Mouse (Mus musculus) hindbrain, embryonic 14.5 days (tissue): Measurements from ENCODE around the gene Srebf1. TPM values are rescaled to one million over a fixed set of nuclear protein-coding genes. Genes with fewer than 3 reads are reported as not detected.

Source experiments
- ATAC-seq: fragments of 200-750 bp; cut with Nextera tagmentation; 2 replicates; pipeline ENCODE4 v1.8.0; 2017; ENCODE audit warnings: moderate number of reproducible peaks, mild to moderate bottlenecking, moderate TSS enrichment, moderate library complexity; ENCODE audit not compliant: low FRiP score
- DNase-seq: peaks from one replicate; pipeline ENCODE4 v3.0.0-alpha.2; 2015; ENCODE audit warnings: low spot score
- H3K27ac ChIP-seq: fragments of 300-500 bp; sonication (generic); 2 replicates; pipeline ENCODE4 v1.5.1; 2014; ENCODE audit warnings: mild to moderate bottlenecking, moderate library complexity
- H3K27me3 ChIP-seq: fragments of 300-500 bp; sonication (generic); 2 replicates; pipeline ENCODE4 v1.6.1; 2014; ENCODE audit warnings: mild to moderate bottlenecking, low read length, mixed read lengths; ENCODE audit not compliant: control insufficient read depth, insufficient read depth
- H3K36me3 ChIP-seq: fragments of 300-500 bp; sonication (generic); replicated peaks from 2 replicates; pipeline ENCODE4 v1.6.1; 2014; ENCODE audit not compliant: control insufficient read depth, insufficient read depth
- H3K4me1 ChIP-seq: fragments of 300-500 bp; sonication (generic); replicated peaks from 2 replicates; pipeline ENCODE4 v1.6.1; 2014; ENCODE audit warnings: antibody characterized with exemption, low read length, mixed read lengths; ENCODE audit not compliant: control insufficient read depth, insufficient read depth
- H3K4me2 ChIP-seq: fragments of 300-500 bp; sonication (generic); replicated peaks from 2 replicates; pipeline ENCODE4 v1.6.1; 2014; ENCODE audit warnings: mild to moderate bottlenecking, moderate library complexity
- H3K4me3 ChIP-seq: fragments of 300-500 bp; sonication (generic); replicated peaks from 2 replicates; pipeline ENCODE4 v1.5.1; 2014; ENCODE audit warnings: mild to moderate bottlenecking, low read length
- H3K9ac ChIP-seq: fragments of 300-500 bp; sonication (generic); 2 replicates; pipeline ENCODE4 v1.6.1; 2014
- H3K9me3 ChIP-seq: fragments of 300-500 bp; sonication (generic); 2 replicates; pipeline ENCODE4 v1.6.1; 2016; ENCODE audit warnings: low read length; ENCODE audit not compliant: control insufficient read depth
- WGBS: fragments of 180-500 bp; shearing (Covaris S2); extraction: QIAGEN DNeasy Blood & Tissue Kit; methylation state at CpG from one replicate; pipeline ENCODE4 v1.1.7; 2014; 5-methylcytosine and 5-hydroxymethylcytosine counted together
- polyA plus RNA-seq: library from polyadenylated mRNA; unstranded; fragments of >200 nt; fragmentation: Nextera tagmentation; extraction: Ambion mirVana; gene quantifications from 2 replicates; pipeline ENCODE4 v1.2.1, GENCODE M21; 2014

The Srebf1 gene
- polyA plus RNA-seq, 1 experiment from 2014 or later: 37.3 TPM

DNA sequence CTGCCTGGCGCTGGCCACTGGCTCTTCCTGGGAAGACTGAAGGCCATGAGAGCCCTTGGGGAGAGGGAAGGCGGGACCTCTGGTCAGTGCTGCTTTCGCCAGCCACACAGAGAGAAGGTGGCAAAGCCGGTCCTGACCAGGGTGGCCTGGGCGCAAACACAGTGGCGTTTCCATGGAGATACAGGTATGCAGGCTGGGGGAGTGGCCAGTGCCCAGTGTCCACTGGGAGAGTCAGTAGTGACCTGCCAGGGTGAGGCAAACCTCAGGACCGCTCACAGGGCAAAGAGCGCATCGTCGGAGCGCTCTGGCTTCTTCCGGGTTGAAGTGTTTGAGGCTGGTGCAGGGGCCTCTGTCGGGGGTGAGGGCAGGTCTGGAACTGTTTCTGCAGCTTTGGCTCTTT is 7.4 kb upstream of the Srebf1 start:
- H3K36me3 ChIP-seq: peaks cover 6% of the 10 kb centered on the region; the same call in 1 of the 2 replicates
- H3K9ac ChIP-seq: no peak overlapping the region
- WGBS: 82% methylated on average over 13 of the region's 13 CpGs
- H3K9me3 ChIP-seq: no peaks in the 10 kb centered on the region
- H3K4me3 ChIP-seq: no peak overlapping the region
- H3K4me1 ChIP-seq: no peaks in the 10 kb centered on the region; the same call in 1 of the 2 replicates
- ATAC-seq (no peak), DNase-seq (no peak)
- H3K27me3 ChIP-seq: no peaks in the 10 kb centered on the region
- no peak overlapping the region for H3K27ac ChIP-seq
- no peak overlapping the region for H3K4me2 ChIP-seq

DNA sequence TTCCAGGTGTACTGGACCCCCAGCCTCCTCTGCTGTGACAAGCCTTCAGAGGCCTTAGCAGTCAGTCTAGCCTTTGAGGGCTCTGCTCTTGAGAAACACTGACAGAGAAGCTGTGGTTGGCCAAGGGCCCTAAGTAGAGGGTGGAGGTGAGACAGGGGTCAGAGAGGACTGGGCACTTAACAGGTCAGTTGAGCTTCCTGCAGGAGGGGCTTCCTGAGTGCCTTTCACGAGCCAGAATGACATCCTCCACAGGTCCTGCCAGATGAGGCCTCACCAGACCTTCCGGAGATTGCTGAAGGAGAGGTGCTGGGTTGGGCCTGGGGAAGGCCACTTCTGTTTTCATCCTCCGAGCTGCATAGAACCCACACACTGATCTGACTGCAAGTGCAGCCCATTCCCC is 6.1 kb upstream of the Srebf1 start:
- Histone ChIP-seq H3K27me3 (no peaks in the 10 kb centered on the region), H3K36me3 (peaks cover 6% of the 10 kb centered on the region; the same call in 1 of the 2 replicates), H3K9ac (no peak overlapping the region), H3K4me3 (no peak overlapping the region), H3K4me2 (no peak overlapping the region), H3K27ac (no peak overlapping the region), H3K9me3 (no peaks in the 10 kb centered on the region), H3K4me1 (no peaks in the 10 kb centered on the region; the same call in 1 of the 2 replicates)
- no peak for ATAC-seq
- no peak for DNase-seq
- 81% methylated on average over 3 of the region's 3 CpGs for WGBS

DNA sequence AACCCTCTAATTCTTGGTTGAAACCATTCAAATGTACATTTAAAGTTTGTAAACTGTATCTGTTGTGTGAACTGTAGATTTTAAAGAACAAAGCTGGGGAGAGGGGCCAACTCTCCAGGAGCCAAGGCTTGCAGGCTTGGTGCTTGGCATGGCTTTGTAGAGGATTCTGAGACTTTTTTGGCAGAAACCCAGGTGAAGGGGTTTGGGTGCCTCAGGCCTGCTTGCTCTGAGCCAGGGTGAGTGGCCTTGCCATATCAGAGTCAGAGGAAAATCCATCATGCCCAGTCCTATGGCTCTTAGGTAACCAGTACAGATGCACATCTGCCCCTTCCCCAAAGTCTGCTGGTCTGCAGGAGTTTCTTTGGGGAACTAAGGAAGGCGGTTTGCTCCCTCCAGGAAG is 3.5 kb upstream of the Srebf1 start:
- ATAC-seq (no peak), DNase-seq (no peak)
- Histone ChIP-seq H3K4me3 (no peak overlapping the region), H3K27me3 (no peaks in the 10 kb centered on the region), H3K4me2 (no peak overlapping the region), H3K9me3 (no peaks in the 10 kb centered on the region), H3K36me3 (peaks cover 6% of the 10 kb centered on the region; the same call in 1 of the 2 replicates), H3K9ac (no peak overlapping the region), H3K27ac (no peak overlapping the region), H3K4me1 (peaks cover 9% of the 10 kb centered on the region; the same call in 1 of the 2 replicates)
- 73% methylated on average over 1 of the region's 1 CpGs for WGBS

DNA sequence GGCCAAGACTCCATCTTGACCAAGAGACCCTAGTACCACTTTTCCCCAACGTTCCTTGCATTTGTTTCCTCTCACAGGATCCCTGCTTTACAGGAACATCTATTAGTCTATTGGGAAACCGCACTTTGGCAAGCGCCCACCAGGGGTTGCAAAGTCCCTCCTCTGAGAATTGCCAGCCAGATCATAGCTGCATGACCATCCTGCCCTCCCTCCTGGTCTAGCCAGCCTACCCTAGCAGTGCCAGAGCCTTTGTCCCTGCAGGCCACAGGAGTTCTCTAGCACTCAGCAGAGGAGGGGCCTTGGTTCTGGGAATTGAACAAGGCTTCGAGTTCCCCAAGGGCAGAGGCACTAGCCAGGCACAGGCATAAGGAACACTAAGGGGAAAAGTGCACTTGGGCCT is 2.3 kb upstream of the Srebf1 start:
- no peak for ATAC-seq
- no peak overlapping the region for H3K4me2 ChIP-seq
- WGBS: 53% methylated on average over 4 of the region's 4 CpGs
- peaks cover 12% of the 10 kb centered on the region; the same call in 1 of the 2 replicates for H3K4me1 ChIP-seq
- H3K27ac ChIP-seq: no peak overlapping the region
- H3K4me3 ChIP-seq: no peak overlapping the region
- no peaks in the 10 kb centered on the region for H3K27me3 ChIP-seq
- no peak overlapping the region for H3K9ac ChIP-seq
- no peak for DNase-seq
- no peaks in the 10 kb centered on the region for H3K9me3 ChIP-seq
- peaks cover 1% of the 10 kb centered on the region; the same call in 1 of the 2 replicates for H3K36me3 ChIP-seq

DNA sequence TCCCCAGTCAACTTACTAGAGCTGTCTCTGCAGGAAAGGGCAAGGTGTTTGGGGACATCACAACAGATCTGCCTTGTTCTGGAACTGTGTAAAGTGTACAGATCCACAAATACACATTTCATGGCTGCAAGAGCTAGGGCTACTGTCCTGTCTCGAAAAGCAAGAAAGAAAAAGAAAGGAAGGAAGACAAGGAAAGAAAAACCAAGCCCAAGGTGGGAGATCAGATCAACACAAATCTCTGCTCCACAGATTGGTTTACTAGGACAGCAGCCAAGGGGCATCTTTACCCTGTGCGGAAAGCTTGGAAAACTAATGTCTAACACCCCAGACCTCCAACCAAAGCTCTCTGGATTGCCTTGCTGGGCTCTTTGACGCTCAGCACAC is 304 bp downstream of the Srebf1 start:
- no peaks in the 10 kb centered on the region for H3K27me3 ChIP-seq
- H3K9ac ChIP-seq: no peak overlapping the region
- ATAC-seq (no peak), DNase-seq (no peak)
- H3K4me1 ChIP-seq: peaks cover 18% of the 10 kb centered on the region; the same call in 1 of the 2 replicates
- 62% methylated on average over 3 of the region's 3 CpGs for WGBS
- no peak overlapping the region for H3K27ac ChIP-seq
- peak overlapping the region; percentile 23 for H3K4me3 ChIP-seq
- H3K36me3 ChIP-seq: no peaks in the 10 kb centered on the region
- no peaks in the 10 kb centered on the region for H3K9me3 ChIP-seq
- H3K4me2 ChIP-seq: peak overlapping the region; percentile 60

DNA sequence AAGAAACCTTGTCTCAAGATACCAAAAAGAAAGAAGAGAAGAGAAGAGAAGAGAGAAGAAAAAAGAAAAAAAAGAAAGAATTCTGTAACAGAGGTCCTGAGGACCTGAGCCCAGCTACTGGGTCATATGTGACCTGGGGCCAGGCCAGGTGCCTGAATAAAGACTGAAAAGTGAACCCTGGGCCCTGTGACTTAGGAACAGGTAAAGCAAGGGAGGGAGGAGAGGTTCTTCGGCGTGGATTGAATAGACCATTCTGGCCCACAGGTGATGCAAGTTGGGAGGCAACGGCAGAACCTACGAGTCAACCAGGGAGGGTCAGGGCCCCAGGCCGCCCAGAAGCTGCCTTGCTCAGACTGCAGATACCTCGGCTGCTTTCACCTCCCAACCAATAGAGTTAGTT is 956 bp downstream of the Srebf1 start:
- Histone ChIP-seq H3K27me3 (no peaks in the 10 kb centered on the region), H3K4me3 (no peak overlapping the region), H3K4me1 (peaks cover 18% of the 10 kb centered on the region; the same call in 1 of the 2 replicates), H3K27ac (no peak overlapping the region), H3K9me3 (no peaks in the 10 kb centered on the region), H3K36me3 (no peaks in the 10 kb centered on the region), H3K9ac (no peak overlapping the region), H3K4me2 (no peak overlapping the region)
- ATAC-seq (no peak), DNase-seq (no peak)
- WGBS: 85% methylated on average over 6 of the region's 6 CpGs

DNA sequence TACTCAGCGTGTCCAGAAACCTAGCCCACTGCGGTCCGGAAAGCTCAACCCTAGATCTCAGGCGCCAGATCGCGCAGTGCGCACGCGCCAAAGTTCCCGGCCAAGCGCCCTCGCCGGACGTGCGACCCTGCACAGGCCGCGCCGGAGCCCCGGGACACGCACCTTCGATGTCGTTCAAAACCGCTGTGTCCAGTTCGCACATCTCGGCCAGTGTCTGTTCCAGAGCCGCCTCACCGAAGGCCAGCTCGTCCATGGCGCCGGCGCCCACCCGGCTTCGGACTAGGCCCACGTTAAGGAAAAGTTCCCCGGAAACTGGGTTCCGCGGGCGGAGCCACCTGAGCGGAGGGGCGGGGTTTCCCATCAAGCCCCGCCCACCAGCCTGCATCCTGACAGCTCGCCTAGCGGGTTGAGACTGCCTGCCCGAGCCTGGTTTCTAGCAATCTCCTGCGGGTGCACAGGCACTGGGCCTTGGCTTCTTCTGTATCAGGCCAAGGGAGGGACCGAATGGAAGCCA is 2.0 kb downstream of the Srebf1 start:
- DNase-seq (peak; percentile 89), ATAC-seq (peak; percentile 76)
- no peaks in the 10 kb centered on the region for H3K36me3 ChIP-seq
- H3K9ac ChIP-seq: peak overlapping the region; percentile 56
- peak overlapping the region; percentile 56 for H3K4me2 ChIP-seq
- no peaks in the 10 kb centered on the region for H3K27me3 ChIP-seq
- H3K4me1 ChIP-seq: peaks cover 18% of the 10 kb centered on the region; the same call in 1 of the 2 replicates
- peak overlapping the region; percentile 43 for H3K4me3 ChIP-seq
- WGBS: under 1% methylated on average over 46 of the region's 46 CpGs
- H3K27ac ChIP-seq: peak overlapping the region; percentile 8; the same call in 1 of the 2 replicates
- no peaks in the 10 kb centered on the region for H3K9me3 ChIP-seq

DNA sequence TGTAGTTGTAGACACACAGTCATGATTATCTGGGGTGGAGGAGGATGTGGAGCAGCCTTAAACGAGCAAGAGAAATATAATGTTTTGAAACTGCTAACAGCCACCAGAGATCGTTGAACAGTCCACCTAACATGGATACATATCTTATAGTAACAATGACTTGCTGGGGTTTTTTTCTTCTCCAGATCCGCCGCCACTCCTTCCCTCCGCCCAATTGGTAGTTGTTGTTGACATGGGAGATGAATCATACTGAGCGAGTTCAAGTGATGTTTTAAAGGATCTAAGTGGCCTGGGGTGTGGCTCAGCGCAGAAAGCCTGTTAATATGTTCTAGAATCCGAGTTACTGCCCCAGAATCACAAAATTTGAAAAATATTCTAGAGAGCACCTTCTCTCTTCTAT is 2.8 kb downstream of the Srebf1 start:
- Histone ChIP-seq H3K4me1 (peaks cover 18% of the 10 kb centered on the region; the same call in 1 of the 2 replicates), H3K4me2 (peak overlapping the region; percentile 56), H3K27me3 (no peaks in the 10 kb centered on the region), H3K9ac (peak overlapping the region; percentile 56), H3K4me3 (peak overlapping the region; percentile 43), H3K27ac (no peak overlapping the region), H3K9me3 (no peaks in the 10 kb centered on the region), H3K36me3 (no peaks in the 10 kb centered on the region)
- WGBS: 48% methylated on average over 8 of the region's 8 CpGs
- DNase-seq: no peak
- ATAC-seq: no peak

DNA sequence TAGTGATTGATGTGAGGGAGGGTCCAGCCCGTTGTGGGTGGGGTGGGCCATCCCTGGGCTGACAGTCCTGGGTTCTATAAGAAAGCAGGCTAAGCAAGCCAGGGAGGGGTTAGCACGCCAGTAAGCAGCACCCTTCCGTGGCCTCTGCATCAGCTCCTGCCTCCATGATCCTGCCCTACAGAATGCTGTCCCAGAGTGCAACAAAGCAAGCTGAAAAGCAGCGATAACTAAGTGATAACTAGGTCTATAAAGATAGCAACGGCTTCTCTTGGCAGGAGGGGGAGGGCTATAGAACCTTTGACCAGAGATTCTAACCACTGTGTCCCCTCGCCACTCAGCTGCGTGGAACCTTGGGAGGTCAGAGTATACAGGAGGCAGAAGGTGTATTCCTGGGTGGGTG is 4.9 kb downstream of the Srebf1 start:
- Histone ChIP-seq H3K9ac (no peak overlapping the region), H3K4me3 (no peak overlapping the region), H3K4me2 (no peak overlapping the region), H3K27me3 (no peaks in the 10 kb centered on the region), H3K4me1 (peaks cover 12% of the 10 kb centered on the region; the same call in 1 of the 2 replicates), H3K27ac (no peak overlapping the region), H3K36me3 (no peaks in the 10 kb centered on the region), H3K9me3 (no peaks in the 10 kb centered on the region)
- ATAC-seq (no peak), DNase-seq (no peak)
- WGBS: 92% methylated on average over 7 of the region's 7 CpGs

DNA sequence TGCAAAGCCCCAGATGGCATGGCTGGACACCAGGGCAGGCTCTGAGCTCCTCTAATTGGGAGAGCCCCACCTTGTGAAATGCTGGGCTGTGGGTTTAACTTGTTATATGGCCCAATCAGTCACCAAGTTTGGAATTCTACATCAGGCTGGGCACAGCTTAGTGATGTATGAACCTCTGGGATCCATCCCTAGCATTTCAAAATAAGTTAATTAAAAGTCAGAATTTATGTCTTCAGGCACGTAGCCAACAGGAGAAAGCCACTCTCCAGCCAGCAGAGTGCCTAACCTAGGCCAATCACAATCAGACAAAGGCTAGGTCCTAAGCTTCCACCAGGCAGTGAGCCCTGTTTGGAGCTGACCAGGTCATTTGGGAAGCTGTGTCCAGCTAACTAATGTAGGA is 5.7 kb downstream of the Srebf1 start:
- H3K4me3 ChIP-seq: no peak overlapping the region
- peaks cover 17% of the 10 kb centered on the region; the same call in 1 of the 2 replicates for H3K4me1 ChIP-seq
- no peak for DNase-seq
- no peak for ATAC-seq
- H3K27ac ChIP-seq: no peak overlapping the region
- no peaks in the 10 kb centered on the region for H3K27me3 ChIP-seq
- H3K9me3 ChIP-seq: no peaks in the 10 kb centered on the region
- H3K9ac ChIP-seq: no peak overlapping the region
- H3K4me2 ChIP-seq: no peak overlapping the region
- WGBS: 94% methylated on average over 1 of the region's 1 CpGs
- H3K36me3 ChIP-seq: no peaks in the 10 kb centered on the region
